Mouse (Mus musculus): ENCODE measurements around the gene Btnl2. TPM values are rescaled to one million over a fixed set of nuclear protein-coding genes. Genes with fewer than 3 reads are reported as not detected.

The Btnl2 gene
- polyA plus RNA-seq (2015; fragmentation: Nextera tagmentation; extraction: Ambion mirVana): 0.12 and 0.22 TPM in 2 replicates

GRCm38 (mm10) chr17:34354539-34354938 lies at the start of gene Btnl2:
TSS of gene Btnl2 (plus strand) at chr17:34354822.

GRCm38 (mm10) chr17:34305380-34306030 lies 49.1 kb upstream of the Btnl2 start, which contains the start of gene H2-Eb1:
TSS of gene H2-Eb1 (plus strand) at chr17:34305867.

GRCm38 (mm10) chr17:34325436-34325835 lies 29.2 kb upstream of the Btnl2 start, which contains the start of gene H2-Eb2:
TSS of gene H2-Eb2 (plus strand) at chr17:34325665.

GRCm38 (mm10) chr17:34376847-34377246 lies 22.2 kb downstream of the Btnl2 start, which contains the start of gene Btnl1:
TSS of gene Btnl1 (plus strand) at chr17:34377132.

GRCm38 (mm10) chr17:34398711-34399393 lies 44.2 kb downstream of the Btnl2 start, which contains the start of gene BC051142:
TSS of gene BC051142 (plus strand) at chr17:34398820.

Other genes starting within 250 kb of the Btnl2 start
- gene H2-DMa, start 235.3 kb upstream of the Btnl2 start, polyA plus RNA-seq (2015; fragmentation: Nextera tagmentation; extraction: Ambion mirVana): 10.2 and 13.7 TPM in 2 replicates
- 69.4 and 71.0 TPM in 2 replicates for gene Brd2, start 232.2 kb upstream of the Btnl2 start, polyA plus RNA-seq (2015; fragmentation: Nextera tagmentation; extraction: Ambion mirVana)
- 0.44 and 0.97 TPM in 2 replicates for gene H2-DMb2, start 211.5 kb upstream of the Btnl2 start, polyA plus RNA-seq (2015; fragmentation: Nextera tagmentation; extraction: Ambion mirVana)
- gene H2-DMb1, start 201.8 kb upstream of the Btnl2 start, polyA plus RNA-seq (2015; fragmentation: Nextera tagmentation; extraction: Ambion mirVana): 1.9 and 2.3 TPM in 2 replicates
- gene Tap1, start 167.3 kb upstream of the Btnl2 start, polyA plus RNA-seq (2015; fragmentation: Nextera tagmentation; extraction: Ambion mirVana): 8.0 and 13.6 TPM in 2 replicates
- 16.0 and 17.9 TPM in 2 replicates for gene Psmb9, start 167.1 kb upstream of the Btnl2 start, polyA plus RNA-seq (2015; fragmentation: Nextera tagmentation; extraction: Ambion mirVana)
- gene Psmb8, start 157.1 kb upstream of the Btnl2 start, polyA plus RNA-seq (2015; fragmentation: Nextera tagmentation; extraction: Ambion mirVana): 43.3 and 45.2 TPM in 2 replicates
- 10.7 and 23.8 TPM in 2 replicates for gene Tap2, start 151.3 kb upstream of the Btnl2 start, polyA plus RNA-seq (2015; fragmentation: Nextera tagmentation; extraction: Ambion mirVana)
- 0.16 and 0.21 TPM in 2 replicates for gene H2-Ob, start 115.9 kb upstream of the Btnl2 start, polyA plus RNA-seq (2015; fragmentation: Nextera tagmentation; extraction: Ambion mirVana)
- 8.1 and 12.1 TPM in 2 replicates for gene H2-Ab1, start 97.1 kb upstream of the Btnl2 start, polyA plus RNA-seq (2015; fragmentation: Nextera tagmentation; extraction: Ambion mirVana)
- gene H2-Aa, start 67.0 kb upstream of the Btnl2 start, polyA plus RNA-seq (2015; fragmentation: Nextera tagmentation; extraction: Ambion mirVana): 5.4 and 5.7 TPM in 2 replicates
- gene H2-Eb1, start 49.0 kb upstream of the Btnl2 start, polyA plus RNA-seq (2015; fragmentation: Nextera tagmentation; extraction: Ambion mirVana): 4.8 and 6.7 TPM in 2 replicates
- gene H2-Eb2, start 29.2 kb upstream of the Btnl2 start, polyA plus RNA-seq (2015; fragmentation: Nextera tagmentation; extraction: Ambion mirVana): not detected in 2 replicates
- gene Btnl1, start 22.3 kb downstream of the Btnl2 start, polyA plus RNA-seq (2015; fragmentation: Nextera tagmentation; extraction: Ambion mirVana): not detected in 2 replicates
- 1.4 and 2.6 TPM in 2 replicates for gene BC051142, start 44.0 kb downstream of the Btnl2 start, polyA plus RNA-seq (2015; fragmentation: Nextera tagmentation; extraction: Ambion mirVana)
- not detected in 2 replicates for gene Btnl4, start 122.5 kb downstream of the Btnl2 start, polyA plus RNA-seq (2015; fragmentation: Nextera tagmentation; extraction: Ambion mirVana)
- gene Btnl6, start 162.5 kb downstream of the Btnl2 start, polyA plus RNA-seq (2015; fragmentation: Nextera tagmentation; extraction: Ambion mirVana): not detected in 2 replicates
- 3.0 and 5.0 TPM in 2 replicates for gene Notch4, start 209.4 kb downstream of the Btnl2 start, polyA plus RNA-seq (2015; fragmentation: Nextera tagmentation; extraction: Ambion mirVana)
- gene Gpsm3, start 235.0 kb downstream of the Btnl2 start, polyA plus RNA-seq (2015; fragmentation: Nextera tagmentation; extraction: Ambion mirVana): 15.0 TPM in 2 replicates
- gene Pbx2, start 236.4 kb downstream of the Btnl2 start, polyA plus RNA-seq (2015; fragmentation: Nextera tagmentation; extraction: Ambion mirVana): 6.1 and 6.8 TPM in 2 replicates
- 4.4 and 5.1 TPM in 2 replicates for gene Ager, start 243.0 kb downstream of the Btnl2 start, polyA plus RNA-seq (2015; fragmentation: Nextera tagmentation; extraction: Ambion mirVana)
- gene Rnf5, start 248.9 kb downstream of the Btnl2 start, polyA plus RNA-seq (2015; fragmentation: Nextera tagmentation; extraction: Ambion mirVana): 90.9 and 133 TPM in 2 replicates
- 43.8 and 58.6 TPM in 2 replicates for gene Agpat1, start 249.4 kb downstream of the Btnl2 start, polyA plus RNA-seq (2015; fragmentation: Nextera tagmentation; extraction: Ambion mirVana)